Mouse (Mus musculus) urinary bladder, postnatal 25 days (tissue): ENCODE data around the gene Hexa.

ENCODE experiments used
- DNase-seq: peaks from one replicate; pipeline ENCODE4 v3.0.0; 2022; ENCODE audit warnings: low spot score

The Hexa gene

DNA sequence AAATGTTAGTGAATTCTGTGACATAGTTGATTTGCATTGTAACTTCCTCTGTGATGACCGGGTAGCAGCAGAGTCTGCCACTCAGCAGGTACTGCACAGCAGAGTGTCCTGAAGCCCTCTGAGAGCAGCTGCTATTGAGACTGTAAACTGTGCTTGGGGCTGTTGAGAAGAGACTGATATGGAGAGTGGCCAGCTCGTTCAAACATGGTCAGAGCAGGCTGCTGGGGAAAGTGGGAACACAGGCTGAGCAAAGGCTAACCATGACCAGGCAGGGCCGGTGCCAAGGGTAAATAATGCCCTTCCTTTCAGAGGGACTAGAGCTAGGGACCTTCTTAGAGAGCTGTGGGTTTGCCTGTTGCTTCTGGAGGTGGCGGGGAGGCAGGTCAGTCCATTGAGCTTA lies 14.4 kb downstream of the Hexa start:
- DNase-seq, result no peak

- peak; percentile 65 for DNase-seq
Observed at GRCm38 (mm10) chr9:59565600-59565999, 26.3 kb downstream of the Hexa start.

DNA sequence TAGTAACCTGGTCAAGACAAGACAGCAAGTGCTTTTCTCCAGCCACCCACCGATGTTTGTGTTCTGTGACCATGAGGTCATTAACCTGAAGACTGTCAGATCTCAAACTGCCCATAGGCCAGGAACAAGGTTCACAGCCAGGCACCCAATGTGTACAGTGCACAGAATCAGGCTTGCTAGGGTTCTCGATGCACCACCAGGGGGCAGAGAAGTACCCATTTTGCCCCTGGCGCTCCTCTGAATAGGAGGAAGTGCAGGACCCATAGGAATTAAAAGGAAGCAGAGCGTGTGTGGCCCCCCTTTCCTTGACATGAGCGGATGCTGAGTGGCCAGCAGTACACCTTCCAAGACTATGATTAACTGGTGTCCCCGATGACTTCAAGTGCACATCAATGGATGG lies 27.8 kb downstream of the Hexa start:
- DNase-seq, result peak; percentile 48

- DNase-seq, result no peak
Observed at GRCm38 (mm10) chr9:59571852-59572251, 32.5 kb downstream of the Hexa start.

GRCm38 (mm10) chr9:59577401-59577800 lies 38.1 kb downstream of the Hexa start:
- no peak for DNase-seq

DNA sequence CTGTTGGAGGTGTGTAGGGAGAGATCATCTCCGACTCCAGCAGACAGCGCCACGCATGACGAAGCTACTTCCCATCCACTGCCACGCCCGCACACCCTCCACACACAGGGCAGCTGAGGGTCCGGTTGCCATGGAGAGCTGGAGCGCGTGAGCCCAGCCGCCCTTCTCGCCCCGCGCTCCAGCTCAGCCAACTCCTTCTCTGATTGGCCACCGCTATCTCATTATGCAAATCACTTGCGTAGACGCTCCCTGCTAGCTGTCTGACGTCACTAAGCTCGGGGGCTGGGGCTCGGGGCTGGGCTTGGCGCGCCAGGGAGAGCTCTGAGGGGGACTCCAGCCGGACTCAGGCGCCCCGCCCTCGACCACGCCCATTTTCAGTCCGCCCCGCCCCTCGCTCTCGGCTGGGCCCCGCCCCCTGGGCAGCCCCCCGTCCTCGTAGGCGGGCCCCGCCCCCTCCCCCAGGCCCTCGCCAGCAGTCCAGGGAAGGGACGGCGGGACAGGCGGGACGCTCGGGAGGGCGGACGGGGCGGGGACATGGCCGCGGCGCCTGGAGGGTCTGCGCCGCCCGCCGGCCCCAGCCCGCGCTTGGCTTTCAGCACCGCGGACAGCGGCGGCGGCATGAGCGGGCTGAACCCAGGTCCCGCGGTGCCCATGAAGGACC lies 38.6 kb downstream of the Hexa start, which contains the start of gene Celf6:
Gene Celf6 (plus strand): TSS at position 74 of the 661 bp plus-strand sequence.
- DNase-seq, result peak; percentile 62

GRCm38 (mm10) chr9:59578505-59578867 lies 39.1 kb downstream of the Hexa start:
- DNase-seq, result no peak

GRCm38 (mm10) chr9:59584871-59585308 lies 45.5 kb downstream of the Hexa start:
- peak; percentile 53 for DNase-seq

GRCm38 (mm10) chr9:59588252-59588651 lies 48.9 kb downstream of the Hexa start:
- DNase-seq, result no peak

DNA sequence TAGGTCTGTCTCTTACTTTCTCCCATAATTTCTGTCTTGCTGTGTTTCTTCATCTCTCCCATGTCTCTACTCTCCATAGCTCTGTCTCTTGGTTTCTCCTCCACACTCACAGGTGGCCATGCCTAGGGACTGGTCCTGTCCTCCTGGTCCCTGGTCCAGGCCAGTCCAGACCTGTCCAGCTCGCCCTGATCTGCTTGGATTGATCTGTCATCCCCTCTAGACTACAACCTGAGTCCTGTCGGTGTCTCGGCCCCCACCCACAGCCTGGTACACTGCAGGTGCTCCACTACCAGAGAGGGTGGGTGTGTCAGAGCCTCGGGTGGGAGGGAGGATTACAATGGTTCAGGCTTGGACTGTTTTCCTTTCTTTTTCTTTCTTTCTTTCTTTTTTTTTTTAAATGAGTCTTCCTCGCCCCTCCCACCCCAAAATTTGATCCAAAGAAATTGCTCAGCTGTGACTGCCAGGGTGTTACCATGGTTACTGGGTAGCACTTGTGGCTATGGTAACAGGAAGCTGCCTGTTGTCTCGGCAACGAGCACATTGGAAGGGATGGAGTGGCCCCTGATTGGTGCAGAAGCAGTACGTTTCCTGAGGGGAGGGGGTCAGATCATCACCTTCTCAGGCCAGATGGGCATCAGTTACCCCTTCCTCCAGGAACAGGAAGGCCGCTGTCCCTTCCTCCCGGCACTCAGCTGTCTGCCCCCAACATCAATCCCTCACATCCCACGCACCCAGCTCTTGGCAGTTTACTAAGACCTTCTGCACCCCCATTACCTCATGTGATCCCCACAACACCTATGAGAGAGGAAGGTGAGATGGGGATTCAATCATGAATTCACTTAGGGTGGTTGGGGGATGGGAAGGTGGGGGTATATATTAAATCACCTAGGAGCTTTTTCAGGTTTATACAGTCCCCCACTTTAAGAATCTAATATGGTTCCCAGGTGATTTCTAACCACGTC lies 49.7 kb downstream of the Hexa start:
- DNase-seq, result no peak

DNA sequence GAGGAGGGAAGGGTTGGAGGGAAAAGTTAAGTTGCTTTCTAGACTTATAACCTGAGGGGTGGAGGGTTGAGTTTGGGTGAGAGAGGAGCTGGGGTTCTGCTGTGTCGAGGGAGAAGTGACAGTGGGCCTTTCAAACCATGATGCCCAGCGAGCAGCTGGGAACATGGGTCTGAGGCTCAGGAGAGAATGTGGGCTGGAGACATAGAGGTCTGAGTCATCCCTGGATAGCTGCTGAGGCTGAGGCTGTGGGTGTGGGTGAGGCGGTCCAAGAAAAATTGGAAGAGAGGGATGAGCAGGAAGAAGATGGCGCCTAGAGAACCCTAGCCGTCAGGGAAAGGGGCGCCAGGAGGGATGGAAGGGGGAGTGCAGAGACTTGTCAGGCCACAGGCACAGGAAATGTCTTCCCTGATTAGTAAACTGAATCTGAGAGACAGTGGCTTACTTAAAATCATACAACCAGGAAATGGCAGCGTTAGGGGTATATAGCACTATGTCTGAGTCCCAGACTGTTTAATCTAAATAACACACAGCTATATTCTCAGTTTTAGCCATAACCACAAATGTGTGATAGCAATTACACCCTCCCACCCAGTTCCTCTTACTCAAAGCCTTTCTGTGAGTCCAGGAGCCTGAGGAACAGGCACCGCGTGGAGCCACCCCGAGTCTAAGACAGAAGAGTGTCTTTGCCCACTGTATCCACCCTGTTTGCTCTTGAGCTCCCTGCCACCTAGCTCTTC lies 50.5 kb downstream of the Hexa start:
- DNase-seq, result no peak

DNA sequence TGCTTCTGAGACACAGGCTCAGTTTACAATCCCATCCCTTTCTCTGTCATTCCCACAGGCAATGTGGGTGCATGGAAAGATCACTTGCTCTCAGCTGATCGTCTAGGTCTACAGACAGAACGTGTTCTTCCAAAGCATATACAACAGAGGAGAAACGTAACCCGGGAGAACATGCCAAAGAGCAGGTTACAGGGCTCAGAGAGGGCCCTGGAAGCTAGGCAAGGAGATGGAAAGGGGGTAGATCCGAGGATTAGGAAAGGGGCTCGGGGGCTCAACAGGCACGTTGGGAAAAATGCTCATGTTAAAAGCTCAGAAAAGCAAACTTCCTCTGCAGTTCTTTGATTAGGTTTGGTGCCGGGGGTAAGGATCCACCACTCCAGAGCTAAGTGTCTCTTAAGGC lies 62.3 kb downstream of the Hexa start:
- no peak for DNase-seq

- DNase-seq, result no peak
Observed at GRCm38 (mm10) chr9:59605967-59606366, 66.6 kb downstream of the Hexa start.

DNA sequence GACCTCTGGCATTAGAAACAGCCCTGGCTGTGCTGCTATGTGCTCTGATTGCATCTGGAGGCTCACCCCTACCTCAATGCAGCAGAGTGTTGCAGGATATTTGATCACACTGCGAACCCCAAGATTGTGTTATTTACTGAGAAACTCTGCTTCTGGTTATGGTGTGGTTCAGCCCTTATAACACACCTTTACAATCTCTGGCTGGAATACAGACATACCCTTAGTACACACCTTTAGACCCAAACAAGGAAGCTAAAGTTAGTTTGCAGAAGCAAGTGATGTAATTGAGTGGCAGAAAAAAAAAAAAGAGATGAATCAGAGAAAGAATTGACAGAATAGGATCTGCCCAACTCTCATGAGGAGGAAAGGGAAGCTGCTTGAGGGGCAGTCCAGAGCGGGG lies 71.6 kb downstream of the Hexa start:
- DNase-seq, result no peak
